Mouse (Mus musculus) lung, adult 2 months (tissue): Measurements from ENCODE around the gene Zfp36l3.

Experiments
- CTCF ChIP-seq: fragments of 200-500 bp; IDR thresholded peaks from 2 replicates; pipeline ENCODE4 v1.5.1; 2011; ENCODE audit warnings: mild to moderate bottlenecking, low read length, control low read depth; ENCODE audit not compliant: insufficient read depth
- POLR2A ChIP-seq: fragments of 200-500 bp; IDR thresholded peaks from 2 replicates; pipeline ENCODE4 v1.6.1; 2011; ENCODE audit warnings: low read depth, mild to moderate bottlenecking, control low read depth, low read length, borderline replicate concordance; ENCODE audit errors: extremely low read depth

DNA sequence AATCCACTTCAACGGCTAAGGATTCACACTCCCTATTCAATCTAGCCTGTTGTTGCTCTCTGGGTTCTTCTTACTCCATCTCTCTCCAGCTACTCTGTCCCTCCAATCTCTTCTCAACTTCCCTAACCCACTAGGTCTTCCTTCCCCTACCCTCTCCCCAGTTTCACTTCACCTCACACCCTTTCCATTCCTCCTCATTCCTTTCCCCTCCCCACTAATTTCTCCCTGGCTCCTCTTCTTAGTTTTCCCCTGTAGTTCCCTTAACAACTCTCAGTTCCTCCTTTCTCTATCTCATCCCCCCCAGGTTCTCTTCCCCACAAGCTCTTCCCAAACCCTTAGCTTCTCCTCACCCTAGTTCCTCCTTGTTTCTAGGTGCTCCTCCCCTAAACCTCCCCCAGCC is 23.3 kb downstream of the Zfp36l3 start:
- TF ChIP-seq CTCF (no peak), POLR2A (no peak)
